24 mouse cellular contexts compared by ENCODE assay signal in the genomic region with DNA sequence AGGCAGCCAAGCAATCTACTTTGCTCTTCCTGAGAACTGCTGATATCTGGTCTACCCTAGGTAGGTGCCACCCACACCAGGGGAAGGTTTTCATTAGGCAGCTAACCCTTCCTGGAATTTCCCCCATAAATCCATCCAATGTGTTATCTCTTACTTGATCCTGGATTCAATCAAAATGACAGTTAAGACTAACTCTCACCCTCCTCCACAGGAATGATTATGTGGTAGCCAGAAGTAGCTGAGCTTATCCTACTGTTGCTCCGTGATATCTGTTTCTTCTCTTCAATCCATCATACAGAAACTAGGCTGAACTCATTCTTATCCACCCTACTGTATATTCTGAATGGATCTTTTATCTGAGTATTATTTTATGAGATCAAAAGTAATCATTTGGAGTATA.
"Had no signal": no experiment of that assay in that cellular context is flagged by ENCODE, and none has a peak within 500 bp of the region (broad histone marks: within the 10 kb centered on the region; RNA-seq: fewer than 3 reads in every experiment).

No protein-coding gene starts in this region.

- H3K4me3 ChIP-seq: layer of hippocampus, adult 2 months; limb, embryonic 12.5 days; limb, embryonic 15.5 days; liver, embryonic 15.5 days; lung, embryonic 15.5 days; megakaryocyte, embryonic 14.5 days; midbrain, embryonic 12.5 days; myocyte; neural tube, embryonic 13.5 days had no signal

- ATAC-seq: midbrain, embryonic 16.5 days had no signal

- H3K4me1 ChIP-seq: limb, embryonic 12.5 days; limb, embryonic 15.5 days; liver, embryonic 15.5 days; lung, embryonic 15.5 days; megakaryocyte, embryonic 14.5 days; midbrain, embryonic 12.5 days; neural tube, embryonic 13.5 days had no signal

- DNase-seq: kidney, adult 2 months; kidney, postnatal 25 days; left cerebral cortex, postnatal 4 days; lung, adult 18-20 months; lung, postnatal 10 days; lung, postnatal 36 days; retina, postnatal 1 day; right cerebral cortex, postnatal 25 days; spleen, adult 18-20 months; thymus, adult 2 months; thymus, postnatal 14 days; thymus, postnatal 4 days had no signal

- H3K36me3 ChIP-seq: limb, embryonic 12.5 days; limb, embryonic 15.5 days; liver, embryonic 15.5 days; lung, embryonic 15.5 days; midbrain, embryonic 12.5 days; neural tube, embryonic 13.5 days had no signal

- H3K9ac ChIP-seq: limb, embryonic 12.5 days; limb, embryonic 15.5 days; liver, embryonic 15.5 days; lung, embryonic 15.5 days; midbrain, embryonic 12.5 days; neural tube, embryonic 13.5 days had no signal

- H3K27ac ChIP-seq: kidney, postnatal 0 days; layer of hippocampus, adult 2 months; limb, embryonic 12.5 days; limb, embryonic 15.5 days; liver, embryonic 15.5 days; lung, embryonic 15.5 days; midbrain, embryonic 12.5 days; neural tube, embryonic 13.5 days had no signal

- H3K4me2 ChIP-seq: limb, embryonic 12.5 days; limb, embryonic 15.5 days; liver, embryonic 11.5 days; liver, embryonic 15.5 days; lung, embryonic 15.5 days; midbrain, embryonic 12.5 days; neural tube, embryonic 13.5 days had no signal

- H3K9me3 ChIP-seq: limb, embryonic 12.5 days; limb, embryonic 15.5 days; liver, embryonic 15.5 days; lung, embryonic 15.5 days; megakaryocyte, embryonic 14.5 days; midbrain, embryonic 12.5 days; neural tube, embryonic 13.5 days had no signal

- H3K27me3 ChIP-seq: limb, embryonic 12.5 days; limb, embryonic 15.5 days; liver, embryonic 15.5 days; lung, embryonic 15.5 days; megakaryocyte, embryonic 14.5 days; midbrain, embryonic 12.5 days; neural tube, embryonic 13.5 days had no signal
